Comparison of ENCODE assay signal across 11 mouse cellular contexts in the genomic region with DNA sequence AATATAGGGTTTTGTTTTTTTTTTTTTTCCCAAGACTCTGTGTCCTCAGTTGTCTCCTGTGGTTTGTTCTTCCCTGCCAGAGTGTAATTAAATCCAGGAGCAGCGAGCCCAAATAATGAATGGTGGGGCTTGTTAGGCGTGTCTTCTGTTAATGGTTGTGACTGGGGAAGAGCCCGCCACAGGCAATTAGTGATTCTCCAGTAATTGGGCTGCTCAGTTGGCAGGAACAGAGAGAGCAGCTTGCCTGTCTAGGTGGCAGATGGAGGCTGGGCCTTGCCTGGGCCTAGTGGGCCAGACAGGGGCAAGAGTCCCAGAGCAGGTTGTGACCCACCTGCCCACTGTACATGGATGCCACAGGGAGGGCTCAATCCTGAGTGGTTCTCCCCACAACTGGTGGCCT. TPM values are rescaled to one million over a fixed set of nuclear protein-coding genes. Genes with fewer than 3 reads are reported as not detected.
DNase-seq lines count a peak whose midpoint lies in the region; ATAC-seq and TF ChIP-seq lines count a peak whose summit lies in the region.
"Had no signal": no experiment of that assay in that cellular context is flagged by ENCODE, and none has a peak within 500 bp of the region (broad histone marks: within the 10 kb centered on the region; RNA-seq: fewer than 3 reads in every experiment).

No protein-coding gene starts in this region.

- peaks cover 26% of the 10 kb centered on the region for H3K4me1 ChIP-seq in forebrain, embryonic 10.5 days
- peaks cover 5% of the 10 kb centered on the region; the same call in 1 of the 2 replicates for H3K4me1 ChIP-seq in hindbrain, postnatal 0 days (ENCODE audit: insufficient read depth, low read length)
- H3K4me1 ChIP-seq in liver, postnatal 0 days (ENCODE audit: insufficient read depth) = no peaks in the 10 kb centered on the region

- peak; percentile 76 for ATAC-seq in hindbrain, postnatal 0 days
- no peak for ATAC-seq in liver, postnatal 0 days

- TF ChIP-seq EP300 in liver, postnatal 0 days (IDR thresholded peaks at IDR 0.05; ENCODE audit: low read depth) = no peak

- peak overlapping the region; percentile 58; the same call in 1 of the 2 replicates for H3K27ac ChIP-seq in forebrain, embryonic 10.5 days
- peak overlapping the region; percentile 27; the same call in 1 of the 2 replicates for H3K27ac ChIP-seq in hindbrain, postnatal 0 days
- no peak overlapping the region for H3K27ac ChIP-seq in liver, postnatal 0 days (ENCODE audit: low read depth)

- H3K9ac ChIP-seq in hindbrain, postnatal 0 days (replicated peaks; ENCODE audit: low read length) = no peak overlapping the region
- no peak overlapping the region for H3K9ac ChIP-seq in liver, postnatal 0 days (replicated peaks)
- H3K9ac ChIP-seq: lung, embryonic 14.5 days had no signal

- DNase-seq in brain, adult 2 months (ENCODE audit: low read depth, low spot score) = peak; percentile 93
- peak; percentile 68 for DNase-seq in cerebellum, adult 11 months
- no peak for DNase-seq in forebrain, embryonic 10.5 days (ENCODE audit: extremely low spot score, low spot score)
- DNase-seq in hindbrain, postnatal 0 days (ENCODE audit: low spot score) = peak; percentile 82
- DNase-seq in liver, postnatal 0 days = no peak
- no peak for DNase-seq in urinary bladder, postnatal 14 days (ENCODE audit: low spot score)
- no peak for DNase-seq in kidney, postnatal 4 days
- DNase-seq: gastrocnemius, postnatal 25 days; lung, embryonic 14.5 days; thymus, postnatal 25 days had no signal

- H3K9me3 ChIP-seq in forebrain, embryonic 10.5 days = no peaks in the 10 kb centered on the region
- no peaks in the 10 kb centered on the region for H3K9me3 ChIP-seq in hindbrain, postnatal 0 days (ENCODE audit: low read length)
- no peaks in the 10 kb centered on the region for H3K9me3 ChIP-seq in liver, postnatal 0 days (ENCODE audit: low read length)

- 23% methylated on average over 3 of the region's 3 CpGs for WGBS in forebrain, embryonic 10.5 days
- 24% methylated on average over 3 of the region's 3 CpGs for WGBS in hindbrain, postnatal 0 days
- WGBS in liver, postnatal 0 days (ENCODE audit: insufficient replicate concordance) = 74% methylated on average over 3 of the region's 3 CpGs

- no peak for TF ChIP-seq CTCF in hindbrain, postnatal 0 days (IDR thresholded peaks at IDR 0.05; ENCODE audit: low read depth)
- no peak for TF ChIP-seq CTCF in liver, postnatal 0 days (IDR thresholded peaks at IDR 0.05; ENCODE audit: low read depth)

- no peak overlapping the region for H3K4me3 ChIP-seq in forebrain, embryonic 10.5 days
- H3K4me3 ChIP-seq in hindbrain, postnatal 0 days (ENCODE audit: low read length) = no peak overlapping the region
- H3K4me3 ChIP-seq in liver, postnatal 0 days (ENCODE audit: low read depth, low read length) = no peak overlapping the region

- no peaks in the 10 kb centered on the region for H3K36me3 ChIP-seq in forebrain, embryonic 10.5 days (replicated peaks)
- H3K36me3 ChIP-seq in hindbrain, postnatal 0 days (ENCODE audit: insufficient read depth, low read length) = no peaks in the 10 kb centered on the region
- no peaks in the 10 kb centered on the region for H3K36me3 ChIP-seq in liver, postnatal 0 days (replicated peaks; ENCODE audit: insufficient read depth, low read length)

- no peak overlapping the region for H3K4me2 ChIP-seq in hindbrain, postnatal 0 days (ENCODE audit: low read depth, low read length)
- H3K4me2 ChIP-seq in liver, postnatal 0 days (ENCODE audit: low read depth, low read length) = no peak overlapping the region
- H3K4me2 ChIP-seq: lung, embryonic 14.5 days had no signal

- H3K27me3 ChIP-seq in forebrain, embryonic 10.5 days (ENCODE audit: poor library complexity, severe bottlenecking) = no peaks in the 10 kb centered on the region
- H3K27me3 ChIP-seq in hindbrain, postnatal 0 days (ENCODE audit: insufficient read depth, low read length) = no peaks in the 10 kb centered on the region
- H3K27me3 ChIP-seq in liver, postnatal 0 days (ENCODE audit: insufficient read depth, low read length) = no peaks in the 10 kb centered on the region

RNA-seq across cellular contexts. Expression of a gene that starts 42.4 kb away (rescaled TPM):
- polyA plus RNA-seq in forebrain, embryonic 10.5 days (2016; fragmentation: Nextera tagmentation; extraction: Ambion mirVana) = 25.0 and 26.3 TPM in 2 replicates
- 23.2 and 24.7 TPM in 2 replicates for total RNA-seq in hindbrain, postnatal 0 days (2014; rRNA removed)
- 24.3 and 25.0 TPM in 2 replicates for polyA plus RNA-seq in hindbrain, postnatal 0 days (2015; fragmentation: Nextera tagmentation; extraction: Ambion mirVana)
- 16.5 and 16.7 TPM in 2 replicates for polyA plus RNA-seq in liver, postnatal 0 days (2015; fragmentation: Nextera tagmentation; extraction: Ambion mirVana)

RNA-seq across cellular contexts. Expression of a gene that starts 43.4 kb away (rescaled TPM):
- 6.7 and 9.2 TPM in 2 replicates for polyA plus RNA-seq in forebrain, embryonic 10.5 days (2016; fragmentation: Nextera tagmentation; extraction: Ambion mirVana)
- 160 and 171 TPM in 2 replicates for total RNA-seq in hindbrain, postnatal 0 days (2014; rRNA removed)
- polyA plus RNA-seq in hindbrain, postnatal 0 days (2015; fragmentation: Nextera tagmentation; extraction: Ambion mirVana) = 254 and 255 TPM in 2 replicates
- polyA plus RNA-seq in liver, postnatal 0 days (2015; fragmentation: Nextera tagmentation; extraction: Ambion mirVana) = 0.45 and 0.83 TPM in 2 replicates
- total RNA-seq: gastrocnemius, postnatal 25 days had no signal
- polyA plus RNA-seq: heart, postnatal 0 days had no signal

Comparison
In these comparisons a context has a peak if more than half of its experiments do, and no peak if none do; other contexts are left out.
1. DNase-seq: peak in brain, adult 2 months (single experiment), cerebellum, adult 11 months (single experiment) and hindbrain, postnatal 0 days (single experiment); none in forebrain, embryonic 10.5 days (single experiment), liver, postnatal 0 days (single experiment), urinary bladder, postnatal 14 days (single experiment) and kidney, postnatal 4 days (0 of 2).
2. RNA of a gene that starts 43.4 kb away (polyA plus RNA-seq): 254 to 255 TPM in hindbrain, postnatal 0 days; 6.7 to 9.2 TPM in forebrain, embryonic 10.5 days and 0.45 to 0.83 TPM in liver, postnatal 0 days; every median in the first group is over 10 times any median in the second.